Mouse (Mus musculus) limb, embryonic 10.5 days (tissue): ENCODE data around the gene Hivep2. TPM values are rescaled to one million over a fixed set of nuclear protein-coding genes. Genes with fewer than 3 reads are reported as not detected.

Experiments
- DNase-seq: peaks from one replicate; pipeline ENCODE4 v3.0.0-alpha.2; 2017; ENCODE audit warnings: low spot score
- H3K27ac ChIP-seq: fragments of 300-500 bp; sonication (generic); 2 replicates; pipeline ENCODE4 v1.5.1; 2016; ENCODE audit warnings: mild to moderate bottlenecking
- H3K27me3 ChIP-seq: fragments of 300-500 bp; sonication (generic); 2 replicates; pipeline ENCODE4 v1.6.1; 2016; ENCODE audit warnings: low read depth, mild to moderate bottlenecking; ENCODE audit not compliant: poor library complexity, severe bottlenecking
- H3K36me3 ChIP-seq: fragments of 300-500 bp; sonication (generic); 2 replicates; pipeline ENCODE4 v1.6.1; 2016; ENCODE audit warnings: mild to moderate bottlenecking, moderate library complexity
- H3K4me1 ChIP-seq: fragments of 300-500 bp; sonication (generic); 2 replicates; pipeline ENCODE4 v1.6.1; 2016
- H3K4me3 ChIP-seq: fragments of 300-500 bp; sonication (generic); 2 replicates; pipeline ENCODE4 v1.5.1; 2016; ENCODE audit warnings: mild to moderate bottlenecking, moderate library complexity
- H3K9me3 ChIP-seq: fragments of 300-500 bp; sonication (generic); replicated peaks from 2 replicates; pipeline ENCODE4 v1.6.1; 2016; ENCODE audit warnings: mild to moderate bottlenecking
- WGBS: fragments of 180-500 bp; shearing (Covaris S2); methylation state at CpG from one replicate; pipeline ENCODE4 v1.1.7; 2016; 5-methylcytosine and 5-hydroxymethylcytosine counted together
- polyA plus RNA-seq: library from polyadenylated mRNA; unstranded; fragments of >200 nt; fragmentation: Nextera tagmentation; extraction: Ambion mirVana; gene quantifications from 2 replicates; pipeline ENCODE4 v1.2.1, GENCODE M21; 2016

The Hivep2 gene
- polyA plus RNA-seq, 1 experiment from 2014 or later, result 0.44 TPM

DNA sequence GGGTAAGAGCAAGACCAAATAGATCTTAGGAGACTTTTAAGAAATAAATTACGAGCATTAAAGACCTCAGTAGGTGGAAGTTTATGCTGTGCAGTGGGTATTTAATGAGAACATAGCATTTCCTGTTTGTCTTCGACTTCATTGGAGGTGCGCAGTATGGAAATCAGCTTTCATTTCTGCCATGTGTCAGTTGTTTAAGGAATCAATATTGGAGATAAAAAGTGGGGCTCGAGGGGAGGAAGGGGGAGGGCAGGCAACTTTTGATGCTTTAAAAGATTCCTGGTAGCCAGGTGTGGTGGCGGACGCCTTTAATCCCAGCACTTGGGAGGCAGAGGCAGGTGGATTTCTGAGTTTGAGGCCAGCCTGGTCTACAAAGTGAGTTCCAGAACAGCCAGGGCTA lies 16.4 kb downstream of the Hivep2 start:
- Histone ChIP-seq H3K27me3 (no peaks in the 10 kb centered on the region), H3K4me1 (peaks cover 10% of the 10 kb centered on the region), H3K4me3 (peak overlapping the region; percentile 62), H3K9me3 (no peaks in the 10 kb centered on the region), H3K27ac (no peak overlapping the region), H3K36me3 (no peaks in the 10 kb centered on the region)
- no peak for DNase-seq
- 70% methylated on average over 6 of the region's 6 CpGs for WGBS

DNA sequence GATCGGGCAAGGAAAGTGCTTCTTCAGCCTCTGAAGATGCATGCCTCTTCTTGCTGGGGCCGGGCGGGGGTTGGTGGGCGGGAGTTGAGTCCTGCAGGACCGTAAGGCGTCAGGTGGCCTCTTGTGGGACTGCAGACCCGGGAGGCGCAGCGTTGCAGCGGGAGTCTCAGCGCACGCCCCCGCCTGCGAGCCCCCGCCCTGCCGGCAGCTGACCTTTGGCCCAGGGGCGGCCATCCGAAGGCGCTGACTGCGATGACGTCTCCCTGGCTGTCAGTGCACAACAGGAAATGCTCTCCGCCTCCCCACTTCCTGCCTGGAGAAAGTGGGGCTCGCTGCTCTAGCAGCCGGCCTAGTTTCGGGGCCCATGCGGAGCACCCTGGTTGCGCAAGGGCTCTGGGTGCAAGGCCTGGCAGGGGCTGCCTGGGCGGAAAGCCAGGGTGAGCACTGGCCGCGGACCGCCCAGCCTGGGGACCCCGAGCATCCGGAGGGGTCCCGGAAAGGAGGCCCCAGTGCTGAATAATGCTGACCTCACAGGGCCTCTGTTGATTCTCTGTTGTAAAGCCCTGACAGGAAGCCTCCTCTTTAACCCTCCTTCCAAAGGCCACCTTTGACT lies 17.0 kb downstream of the Hivep2 start:
- DNase-seq, result peak; percentile 71
- H3K9me3 ChIP-seq, result no peaks in the 10 kb centered on the region
- H3K27ac ChIP-seq, result peak overlapping the region; percentile 90
- peaks cover 10% of the 10 kb centered on the region for H3K4me1 ChIP-seq
- WGBS, result 2% methylated on average over 34 of the region's 34 CpGs
- no peaks in the 10 kb centered on the region for H3K36me3 ChIP-seq
- peak overlapping the region; percentile 62 for H3K4me3 ChIP-seq
- H3K27me3 ChIP-seq, result no peaks in the 10 kb centered on the region

DNA sequence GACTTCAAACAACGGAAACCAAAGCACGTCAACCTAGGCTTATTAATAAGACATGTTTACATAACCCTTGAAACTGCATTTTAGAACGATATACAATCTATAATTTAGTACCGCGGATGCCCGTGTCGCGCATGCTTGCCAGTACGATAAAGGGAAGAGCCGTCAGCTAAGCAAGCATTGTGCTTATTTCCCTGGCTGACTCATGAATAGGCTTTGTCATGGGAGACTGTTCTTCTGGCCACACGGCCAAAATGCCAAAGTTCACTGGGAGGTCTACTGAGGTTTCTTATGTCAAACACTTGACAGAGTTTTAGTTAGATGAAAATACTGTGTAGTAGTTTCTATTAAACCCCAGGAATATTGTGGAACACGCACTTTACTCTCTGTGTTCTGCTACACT lies 17.8 kb downstream of the Hivep2 start:
- H3K4me1 ChIP-seq, result peaks cover 10% of the 10 kb centered on the region
- no peak overlapping the region for H3K27ac ChIP-seq
- H3K4me3 ChIP-seq, result no peak overlapping the region
- H3K9me3 ChIP-seq, result no peaks in the 10 kb centered on the region
- 83% methylated on average over 12 of the region's 12 CpGs for WGBS
- no peaks in the 10 kb centered on the region for H3K36me3 ChIP-seq
- H3K27me3 ChIP-seq, result no peaks in the 10 kb centered on the region
- no peak for DNase-seq

DNA sequence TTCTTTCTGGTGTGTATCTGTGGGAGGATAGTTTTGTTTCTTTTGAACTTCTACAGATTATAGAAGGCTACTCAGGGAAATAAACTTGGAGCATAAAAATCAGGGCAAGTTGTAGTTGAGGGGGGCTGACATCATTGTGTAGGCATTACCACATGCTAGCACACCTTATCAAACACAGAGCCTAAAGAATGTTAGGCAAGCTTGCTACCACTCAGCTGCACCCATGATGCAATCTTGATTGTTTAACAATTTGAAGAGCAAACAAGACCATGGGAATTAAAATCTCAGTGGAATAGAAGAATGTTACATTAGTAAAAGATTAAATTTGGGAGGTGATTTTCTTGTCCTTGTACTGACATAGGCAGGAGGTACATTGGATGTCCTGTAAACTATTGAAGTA lies 18.4 kb downstream of the Hivep2 start:
- DNase-seq, result no peak
- Histone ChIP-seq H3K9me3 (no peaks in the 10 kb centered on the region), H3K36me3 (no peaks in the 10 kb centered on the region), H3K4me1 (peaks cover 10% of the 10 kb centered on the region), H3K27me3 (no peaks in the 10 kb centered on the region), H3K27ac (no peak overlapping the region), H3K4me3 (no peak overlapping the region)

DNA sequence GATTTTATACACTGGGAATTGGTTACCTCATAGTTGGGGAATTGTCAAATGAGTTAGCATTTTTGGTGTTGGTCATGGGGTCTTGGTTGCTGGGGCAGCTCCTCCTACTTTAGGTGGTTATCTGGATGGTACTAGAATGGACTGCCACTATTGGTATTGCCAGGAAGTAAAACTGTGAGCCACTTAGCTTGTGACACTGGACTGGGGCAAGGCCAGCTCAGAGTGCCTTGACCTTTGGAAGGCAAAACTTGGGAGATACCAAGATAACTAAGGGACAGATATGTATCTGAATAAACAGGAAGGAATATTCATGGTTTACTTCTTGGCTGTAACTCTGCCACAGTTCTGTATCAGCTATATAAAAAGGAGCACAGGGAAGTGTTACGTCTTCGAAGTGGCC lies 20.7 kb downstream of the Hivep2 start:
- WGBS, result 89% methylated on average over 2 of the region's 2 CpGs
- H3K27ac ChIP-seq, result no peak overlapping the region
- no peaks in the 10 kb centered on the region for H3K36me3 ChIP-seq
- peaks cover 10% of the 10 kb centered on the region for H3K4me1 ChIP-seq
- H3K4me3 ChIP-seq, result no peak overlapping the region
- no peaks in the 10 kb centered on the region for H3K27me3 ChIP-seq
- H3K9me3 ChIP-seq, result no peaks in the 10 kb centered on the region
- no peak for DNase-seq

DNA sequence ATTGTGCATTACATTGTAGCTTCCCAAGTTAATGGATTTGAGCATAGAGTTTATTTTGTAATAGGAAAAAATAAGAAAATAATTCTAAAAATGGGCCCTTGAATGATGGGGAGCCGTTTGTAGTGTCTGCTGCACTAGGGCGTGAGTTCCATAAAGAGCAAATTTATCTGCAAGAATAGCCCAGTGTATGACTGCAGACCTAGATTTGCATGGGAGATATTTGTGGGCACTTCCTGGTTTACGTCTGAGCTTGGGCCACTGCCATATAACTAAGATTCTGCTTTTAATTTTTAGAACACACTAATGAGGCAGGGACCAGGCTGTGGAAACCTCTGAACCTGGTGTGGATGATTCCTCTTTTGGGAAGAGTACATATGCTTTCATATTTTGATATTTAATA lies 21.5 kb downstream of the Hivep2 start:
- H3K4me3 ChIP-seq, result no peak overlapping the region
- H3K4me1 ChIP-seq, result peaks cover 10% of the 10 kb centered on the region
- no peak overlapping the region for H3K27ac ChIP-seq
- H3K27me3 ChIP-seq, result no peaks in the 10 kb centered on the region
- no peaks in the 10 kb centered on the region for H3K9me3 ChIP-seq
- DNase-seq, result no peak
- H3K36me3 ChIP-seq, result no peaks in the 10 kb centered on the region
- WGBS, result 83% methylated on average over 3 of the region's 3 CpGs

DNA sequence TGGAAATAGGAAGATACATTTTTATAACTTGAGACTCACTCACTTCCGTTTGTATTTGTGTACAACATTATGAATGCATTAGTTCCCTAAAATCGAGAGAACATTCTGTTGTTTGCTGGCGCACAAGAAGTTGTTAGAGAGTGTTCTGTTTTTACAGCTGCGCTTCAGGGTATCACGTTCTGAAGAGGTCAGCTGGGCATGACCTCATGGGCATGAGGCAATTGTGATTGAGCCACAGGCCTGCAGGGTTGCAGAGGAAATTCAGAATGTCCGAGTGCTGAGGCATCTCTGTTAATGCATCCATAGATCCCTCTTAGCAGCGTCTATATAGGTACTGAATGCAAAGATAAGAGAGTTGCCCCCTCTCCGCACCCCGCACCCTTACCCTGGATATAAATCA lies 22.4 kb downstream of the Hivep2 start:
- Histone ChIP-seq H3K9me3 (no peaks in the 10 kb centered on the region), H3K4me3 (no peak overlapping the region), H3K4me1 (peaks cover 3% of the 10 kb centered on the region; the same call in 1 of the 2 replicates), H3K27ac (no peak overlapping the region), H3K27me3 (no peaks in the 10 kb centered on the region), H3K36me3 (no peaks in the 10 kb centered on the region)
- 57% methylated on average over 9 of the region's 9 CpGs for WGBS
- no peak for DNase-seq

DNA sequence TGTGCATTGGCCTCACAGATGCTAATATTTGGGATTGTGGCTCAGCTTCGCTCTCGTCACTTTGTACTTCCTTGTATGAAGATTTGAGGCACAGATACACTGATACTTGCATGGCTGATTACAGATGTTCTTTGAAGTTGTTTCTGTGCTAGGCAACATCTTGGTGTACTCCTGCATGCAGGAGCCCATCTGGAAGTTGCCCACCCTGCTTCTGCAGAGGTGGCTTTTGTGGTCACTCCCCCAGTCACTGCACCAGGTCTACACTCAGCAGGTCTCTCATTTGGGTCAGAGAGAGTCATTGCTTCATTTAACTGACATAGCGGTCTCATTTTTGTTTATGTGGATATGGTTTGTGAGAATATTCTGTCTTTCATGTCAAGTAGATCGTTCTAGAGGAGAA lies 22.9 kb downstream of the Hivep2 start:
- Histone ChIP-seq H3K4me3 (no peak overlapping the region), H3K27me3 (no peaks in the 10 kb centered on the region), H3K36me3 (no peaks in the 10 kb centered on the region), H3K9me3 (no peaks in the 10 kb centered on the region), H3K27ac (no peak overlapping the region), H3K4me1 (peaks cover under 1% of the 10 kb centered on the region; the same call in 1 of the 2 replicates)
- no peak for DNase-seq
- WGBS, result 87% methylated on average over 4 of the region's 4 CpGs

DNA sequence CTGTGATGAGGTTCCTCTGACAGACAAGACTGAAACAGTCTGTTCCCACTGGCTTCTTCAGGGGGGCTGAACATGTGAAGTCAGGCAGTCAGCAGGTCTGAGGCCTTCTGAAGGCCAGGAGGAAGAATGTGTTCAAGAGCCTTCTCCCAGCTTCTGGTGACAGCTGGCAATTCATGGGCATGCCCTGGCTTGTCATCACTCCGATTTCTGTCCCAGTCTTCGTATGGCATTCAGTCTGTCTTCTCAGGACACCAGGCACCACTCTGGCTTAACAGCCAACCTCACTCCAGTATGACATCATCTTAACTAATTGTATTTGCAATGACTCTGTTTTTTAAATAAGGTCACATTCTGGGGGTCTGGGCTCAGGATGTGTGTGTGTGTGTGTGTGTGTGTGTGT lies 25.0 kb downstream of the Hivep2 start:
- WGBS, result 70% methylated on average over 2 of the region's 2 CpGs
- H3K36me3 ChIP-seq, result no peaks in the 10 kb centered on the region
- no peak overlapping the region for H3K27ac ChIP-seq
- H3K4me1 ChIP-seq, result no peaks in the 10 kb centered on the region
- DNase-seq, result no peak
- no peak overlapping the region for H3K4me3 ChIP-seq
- no peaks in the 10 kb centered on the region for H3K27me3 ChIP-seq
- H3K9me3 ChIP-seq, result no peaks in the 10 kb centered on the region

DNA sequence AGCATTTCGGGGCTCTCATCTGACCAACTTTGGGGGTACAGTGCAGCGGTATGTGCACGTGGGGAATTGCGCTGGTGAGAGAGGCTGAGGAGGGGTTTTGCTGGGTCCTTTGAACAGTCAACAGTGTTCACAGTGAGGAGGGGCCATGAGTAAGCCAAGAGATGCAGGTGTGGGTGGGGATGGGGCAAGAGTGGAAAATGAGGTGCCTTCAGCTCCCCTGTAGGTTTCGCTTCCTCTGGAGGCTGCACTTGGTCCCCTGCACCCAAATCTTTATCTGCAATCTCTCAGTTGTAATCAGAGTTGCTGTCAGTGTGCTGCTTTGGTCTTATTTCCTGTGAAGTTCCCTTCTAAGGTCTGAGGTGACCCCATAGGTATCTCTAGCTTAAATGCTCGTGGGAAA lies 27.5 kb downstream of the Hivep2 start:
- Histone ChIP-seq H3K27ac (no peak overlapping the region), H3K36me3 (no peaks in the 10 kb centered on the region), H3K9me3 (no peaks in the 10 kb centered on the region), H3K4me1 (no peaks in the 10 kb centered on the region), H3K4me3 (no peak overlapping the region), H3K27me3 (no peaks in the 10 kb centered on the region)
- WGBS, result 81% methylated on average over 6 of the region's 6 CpGs
- DNase-seq, result no peak

DNA sequence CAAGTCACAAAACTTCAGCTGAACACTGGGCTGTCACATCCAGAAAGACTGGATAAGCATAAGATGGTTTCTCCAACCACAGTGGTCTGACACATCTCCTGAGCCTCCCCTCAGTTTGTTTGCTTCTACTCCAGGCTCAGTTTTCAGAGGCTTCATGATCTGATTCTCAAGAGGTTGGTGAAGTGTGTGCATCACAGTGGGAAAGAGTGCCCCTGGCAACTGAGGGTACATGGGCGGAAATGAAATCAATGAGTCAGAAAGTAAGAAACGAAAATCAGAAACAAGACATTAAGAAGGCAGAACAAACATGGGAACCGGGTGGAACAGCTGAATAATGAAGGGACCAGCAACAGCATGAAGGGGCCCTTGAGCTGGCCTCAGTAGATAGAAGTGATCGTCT lies 31.5 kb downstream of the Hivep2 start:
- WGBS, result 91% methylated on average over 4 of the region's 4 CpGs
- H3K9me3 ChIP-seq, result no peaks in the 10 kb centered on the region
- no peak for DNase-seq
- no peak overlapping the region for H3K4me3 ChIP-seq
- no peaks in the 10 kb centered on the region for H3K4me1 ChIP-seq
- no peak overlapping the region for H3K27ac ChIP-seq
- H3K36me3 ChIP-seq, result no peaks in the 10 kb centered on the region
- H3K27me3 ChIP-seq, result no peaks in the 10 kb centered on the region

DNA sequence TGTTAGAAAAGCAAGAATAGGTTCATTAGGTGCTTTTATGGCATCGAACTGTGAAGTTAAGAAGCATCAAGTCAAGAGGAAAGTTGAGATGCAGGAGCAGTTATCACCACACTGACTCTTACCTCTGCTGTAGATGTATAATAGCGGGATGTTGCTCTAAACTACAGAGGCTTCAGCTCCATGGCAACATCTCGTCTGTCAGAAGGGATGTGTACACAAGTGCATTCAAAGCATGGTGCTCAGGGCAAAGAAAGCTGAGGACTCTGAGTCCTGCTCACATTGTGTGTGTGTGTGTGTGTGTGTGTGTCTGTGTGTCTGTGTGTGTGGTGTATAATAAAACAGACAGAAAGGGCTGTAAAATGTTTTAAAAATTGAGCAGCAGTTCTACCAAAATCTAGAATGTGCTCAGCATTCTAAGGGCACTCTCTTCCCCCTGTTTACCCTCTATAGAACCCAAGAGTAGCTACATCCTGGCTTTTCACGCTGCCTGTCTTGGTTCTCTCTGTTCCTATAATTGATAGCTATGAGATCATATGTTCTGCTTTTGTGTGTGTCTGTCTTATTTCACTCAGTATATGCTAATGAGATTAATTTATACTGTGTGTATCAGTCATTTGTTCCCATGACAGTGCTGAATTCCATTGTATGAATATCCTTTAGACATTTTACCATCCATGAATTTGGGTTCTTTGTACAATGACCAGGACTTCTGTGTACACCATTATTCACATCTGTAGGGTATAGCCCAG lies 39.1 kb downstream of the Hivep2 start:
- Histone ChIP-seq H3K36me3 (no peaks in the 10 kb centered on the region), H3K9me3 (no peaks in the 10 kb centered on the region), H3K27me3 (no peaks in the 10 kb centered on the region), H3K27ac (no peak overlapping the region), H3K4me3 (no peak overlapping the region), H3K4me1 (no peaks in the 10 kb centered on the region)
- no peak for DNase-seq
- WGBS, result 86% methylated on average over 4 of the region's 4 CpGs

DNA sequence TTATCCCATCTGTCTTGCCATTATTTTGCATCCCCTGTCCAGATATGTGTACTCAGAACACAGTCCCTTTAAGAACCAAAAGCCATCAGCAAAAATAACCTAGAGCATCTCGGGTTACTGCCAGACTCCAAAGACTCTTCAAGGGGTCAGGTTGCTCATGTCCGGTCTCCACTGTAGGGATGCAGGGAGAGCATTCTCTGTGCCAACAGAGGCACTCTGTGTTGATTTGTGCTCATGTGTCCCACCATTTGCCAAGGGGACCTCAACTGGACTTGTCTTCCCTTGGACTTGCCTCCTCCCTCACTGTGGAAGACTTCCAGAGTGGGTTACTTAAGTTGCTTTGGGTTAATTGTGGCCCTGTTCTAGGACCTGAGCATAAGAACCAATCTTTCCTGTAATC lies 43.8 kb downstream of the Hivep2 start:
- Histone ChIP-seq H3K4me1 (no peaks in the 10 kb centered on the region), H3K27me3 (no peaks in the 10 kb centered on the region), H3K27ac (no peak overlapping the region), H3K36me3 (no peaks in the 10 kb centered on the region), H3K4me3 (no peak overlapping the region), H3K9me3 (no peaks in the 10 kb centered on the region)
- whole genome bisulfite sequencing, result 74% methylated on average over 2 of the region's 2 CpGs
- DNase-seq, result no peak
